8 mouse cellular contexts compared by ENCODE assay signal in genomic region chr10:100486701-100487096, GRCm38 (mm10). TPM values are rescaled to one million over a fixed set of nuclear protein-coding genes. Genes with fewer than 3 reads are reported as not detected.
DNase-seq lines count a peak whose midpoint lies in the region; ATAC-seq and TF ChIP-seq lines count a peak whose summit lies in the region.

No protein-coding gene starts in this region.

- DNase-seq in left cerebral cortex, adult 2 months (ENCODE audit: extremely low spot score in 1 of 2, low spot score in 2 of 2) = peak in 1 of 2 experiments; percentile 13
- DNase-seq in left cerebral cortex, postnatal 10 days (ENCODE audit: extremely low spot score in 1 of 2, low spot score in 2 of 2) = no peak
- DNase-seq in adipocyte (ENCODE audit: low spot score) = peak; percentile 6
- no peak for DNase-seq in liver, adult 2 months (ENCODE audit: extremely low read depth, low read depth, low spot score)
- DNase-seq in frontal cortex, postnatal 14 days (ENCODE audit: low spot score in 2 of 2) = no peak
- DNase-seq in urinary bladder, adult 2 months (ENCODE audit: low spot score) = no peak

- peak; percentile 19; the same call in 1 of the 2 replicates for ATAC-seq in forebrain, embryonic 16.5 days

- H3K4me2 ChIP-seq in forebrain, embryonic 16.5 days (ENCODE audit: low read length) = peak overlapping the region; percentile 66

- no peak for TF ChIP-seq POLR2A in liver, adult 2 months (IDR thresholded peaks at IDR 0.05; ENCODE audit: extremely low read depth, insufficient read depth, low read length)
- no peak for TF ChIP-seq POLR2A in olfactory bulb, adult 2 months (IDR thresholded peaks at IDR 0.05; ENCODE audit: insufficient read depth, low read depth, low read length)

- H3K4me3 ChIP-seq in left cerebral cortex, adult 2 months = peak overlapping the region; percentile 85
- H3K4me3 ChIP-seq in forebrain, embryonic 16.5 days (replicated peaks; ENCODE audit: low read length) = peak overlapping the region; percentile 93
- H3K4me3 ChIP-seq in liver, adult 2 months (ENCODE audit: insufficient read depth, low read depth, low read length) = peak overlapping the region; percentile 81
- peak overlapping the region; percentile 78 for H3K4me3 ChIP-seq in olfactory bulb, adult 2 months (ENCODE audit: insufficient read depth, low read depth, low read length)

- H3K4me1 ChIP-seq in forebrain, embryonic 16.5 days (replicated peaks; ENCODE audit: control insufficient read depth, insufficient read depth, low read length) = peaks cover 7% of the 10 kb centered on the region
- H3K4me1 ChIP-seq in liver, adult 2 months (ENCODE audit: control insufficient read depth, insufficient read depth, low read length) = peaks cover 3% of the 10 kb centered on the region; the same call in 1 of the 2 replicates
- 0 out of 2 replicates have a peak, but pooled peaks cover 2% of the 10 kb centered on the region for H3K4me1 ChIP-seq in olfactory bulb, adult 2 months (ENCODE audit: control insufficient read depth, insufficient read depth, low read length)

- intact Hi-C loops in left cerebral cortex, adult 2 months (cut with DNase I) = loop anchor here (2.0 kb wide), 1 partner anchor 102 kb away; no protein-coding TSS in a partner anchor
- intact Hi-C loops in left cerebral cortex, postnatal 10 days (cut with DNase I) = no loop called here

- peak overlapping the region; percentile 75 for H3K9ac ChIP-seq in forebrain, embryonic 16.5 days (replicated peaks; ENCODE audit: low read depth, low read length)
- peak overlapping the region; percentile 70 for H3K9ac ChIP-seq in liver, adult 2 months (ENCODE audit: low read depth, low read length)

- no peaks in the 10 kb centered on the region for H3K79me2 ChIP-seq in liver, adult 2 months (ENCODE audit: control insufficient read depth, insufficient read depth, low read length)

- H3K36me3 ChIP-seq in forebrain, embryonic 16.5 days (ENCODE audit: control insufficient read depth, insufficient read depth) = no peaks in the 10 kb centered on the region
- 0 out of 2 replicates have a peak, but pooled peaks cover 2% of the 10 kb centered on the region for H3K36me3 ChIP-seq in liver, adult 2 months (ENCODE audit: control insufficient read depth, insufficient read depth, low read length)

- 0% methylated on average over 13 of the region's 13 CpGs for WGBS in forebrain, embryonic 16.5 days
- under 1% methylated on average over 13 of the region's 13 CpGs for WGBS in liver, adult 2 months
- WGBS in olfactory bulb, adult 2 months = under 1% methylated on average over 13 of the region's 13 CpGs

- no peaks in the 10 kb centered on the region for H3K27me3 ChIP-seq in forebrain, embryonic 16.5 days (replicated peaks; ENCODE audit: control insufficient read depth, insufficient read depth, low read length)
- no peaks in the 10 kb centered on the region for H3K27me3 ChIP-seq in liver, adult 2 months (ENCODE audit: control insufficient read depth, insufficient read depth, low read length)

- no peak for TF ChIP-seq CTCF in left cerebral cortex, adult 2 months (IDR thresholded peaks at IDR 0.05)
- TF ChIP-seq CTCF in liver, adult 2 months (IDR thresholded peaks at IDR 0.05; ENCODE audit: low read depth, low read length) = no peak
- no peak for TF ChIP-seq CTCF in olfactory bulb, adult 2 months (IDR thresholded peaks at IDR 0.05; ENCODE audit: insufficient read depth, low read depth, low read length)

- H3K27ac ChIP-seq in left cerebral cortex, adult 2 months = peak overlapping the region; percentile 82
- H3K27ac ChIP-seq in forebrain, embryonic 16.5 days (ENCODE audit: low read length) = peak overlapping the region; percentile 55
- H3K27ac ChIP-seq in liver, adult 2 months (replicated peaks; ENCODE audit: insufficient read depth, low read depth, low read length) = no peak overlapping the region
- H3K27ac ChIP-seq in olfactory bulb, adult 2 months (ENCODE audit: insufficient read depth, low read depth, low read length) = no peak overlapping the region

- no peaks in the 10 kb centered on the region for H3K9me3 ChIP-seq in forebrain, embryonic 16.5 days (ENCODE audit: control insufficient read depth, low read length)

RNA-seq across cellular contexts. Expression of gene Tmtc3, which starts 0.5 kb away (rescaled TPM):
- 10 to 100 TPM; 12.5 to 14.7 TPM for total RNA-seq in left cerebral cortex, adult 2 months (2021)
- total RNA-seq in left cerebral cortex, postnatal 10 days (2021) = 1 to 10 TPM; 9.2 to 10.0 TPM
- 10.3 and 13.5 TPM in 2 replicates for polyA plus RNA-seq in forebrain, embryonic 16.5 days (2015; fragmentation: Nextera tagmentation; extraction: Ambion mirVana)
- total RNA-seq in liver, adult 2 months (2014; rRNA removed) = 6.4 and 8.8 TPM in 2 replicates
- polyA plus RNA-seq in liver, adult 2 months (2012; rRNA removed) = 1.7 and 2.0 TPM in 2 replicates
- polyA plus RNA-seq in olfactory bulb, adult 2 months (2012; ENCODE audit: insufficient read depth, insufficient read length, low replicate concordance, missing spikeins) = not detected in 2 replicates
- 16.8 and 17.2 TPM in 2 replicates for polyA plus RNA-seq in urinary bladder, adult 2 months (2012; rRNA removed)

RNA-seq across cellular contexts. Expression of gene Cep290, which starts 0.7 kb away (rescaled TPM):
- 10 to 100 TPM; 17.9 to 19.0 TPM for total RNA-seq in left cerebral cortex, adult 2 months (2021)
- 10 to 100 TPM in 1 of 2 experiments, 1 to 10 TPM in 1; 9.9 to 10.7 TPM for total RNA-seq in left cerebral cortex, postnatal 10 days (2021)
- polyA plus RNA-seq in forebrain, embryonic 16.5 days (2015; fragmentation: Nextera tagmentation; extraction: Ambion mirVana) = 6.7 and 6.8 TPM in 2 replicates
- total RNA-seq in liver, adult 2 months (2014; rRNA removed) = 2.3 and 3.0 TPM in 2 replicates
- 0.10 TPM in 2 replicates for polyA plus RNA-seq in liver, adult 2 months (2012; rRNA removed)
- polyA plus RNA-seq in olfactory bulb, adult 2 months (2012; ENCODE audit: insufficient read depth, insufficient read length, low replicate concordance, missing spikeins) = not detected in 2 replicates
- polyA plus RNA-seq in urinary bladder, adult 2 months (2012; rRNA removed) = 6.5 and 6.8 TPM in 2 replicates

Comparison
In these comparisons a context has a peak if more than half of its experiments do, and no peak if none do; other contexts are left out.
1. H3K27ac ChIP-seq: peak in left cerebral cortex, adult 2 months (single experiment) and forebrain, embryonic 16.5 days (single experiment); none in liver, adult 2 months (single experiment) and olfactory bulb, adult 2 months (single experiment).
2. Peak in every context shown above with its lines, with median percentiles within 50 percentile points of each other: H3K4me3 ChIP-seq.